Mouse (Mus musculus) yolk sac, embryonic 10.5 days (tissue): ENCODE data around the gene 1110051M20Rik.

Experiments used
- DNase-seq: peaks from one replicate; pipeline ENCODE4 v3.0.0-alpha.2; 2017; ENCODE audit warnings: low spot score

1110051M20Rik gene

GRCm38 (mm10) chr2:91263692-91264660 is 180.5 kb downstream of the 1110051M20Rik start:
- DNase-seq: no peak

DNA sequence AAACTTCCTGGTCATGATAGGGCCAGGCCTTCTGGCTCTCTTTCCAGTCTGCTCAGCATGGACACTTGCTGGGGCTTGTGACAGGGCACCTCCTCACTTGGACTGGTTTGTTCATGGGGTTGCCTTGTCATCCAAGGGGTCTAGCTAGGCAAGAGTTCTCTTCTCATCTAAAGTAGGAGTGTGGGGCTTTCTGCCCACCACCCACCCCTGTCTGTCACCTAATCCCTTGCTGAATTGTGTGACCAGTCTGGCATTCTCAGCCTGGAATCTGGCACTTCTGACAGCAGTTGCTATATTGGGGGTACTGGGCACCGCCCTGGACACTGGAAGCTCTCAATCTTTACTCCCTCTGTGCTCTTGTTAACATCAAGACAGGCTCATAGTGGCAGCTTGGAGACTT is 185.0 kb downstream of the 1110051M20Rik start:
- DNase-seq: no peak

GRCm38 (mm10) chr2:91258830-91259229 is 185.7 kb downstream of the 1110051M20Rik start:
- DNase-seq: no peak

- no peak for DNase-seq
These were observed 186.4 kb downstream of the 1110051M20Rik start for GRCm38 (mm10) chr2:91258054-91258453.

- DNase-seq: peak; percentile 79
These were observed 187.2 kb downstream of the 1110051M20Rik start for GRCm38 (mm10) chr2:91257126-91257980.

DNA sequence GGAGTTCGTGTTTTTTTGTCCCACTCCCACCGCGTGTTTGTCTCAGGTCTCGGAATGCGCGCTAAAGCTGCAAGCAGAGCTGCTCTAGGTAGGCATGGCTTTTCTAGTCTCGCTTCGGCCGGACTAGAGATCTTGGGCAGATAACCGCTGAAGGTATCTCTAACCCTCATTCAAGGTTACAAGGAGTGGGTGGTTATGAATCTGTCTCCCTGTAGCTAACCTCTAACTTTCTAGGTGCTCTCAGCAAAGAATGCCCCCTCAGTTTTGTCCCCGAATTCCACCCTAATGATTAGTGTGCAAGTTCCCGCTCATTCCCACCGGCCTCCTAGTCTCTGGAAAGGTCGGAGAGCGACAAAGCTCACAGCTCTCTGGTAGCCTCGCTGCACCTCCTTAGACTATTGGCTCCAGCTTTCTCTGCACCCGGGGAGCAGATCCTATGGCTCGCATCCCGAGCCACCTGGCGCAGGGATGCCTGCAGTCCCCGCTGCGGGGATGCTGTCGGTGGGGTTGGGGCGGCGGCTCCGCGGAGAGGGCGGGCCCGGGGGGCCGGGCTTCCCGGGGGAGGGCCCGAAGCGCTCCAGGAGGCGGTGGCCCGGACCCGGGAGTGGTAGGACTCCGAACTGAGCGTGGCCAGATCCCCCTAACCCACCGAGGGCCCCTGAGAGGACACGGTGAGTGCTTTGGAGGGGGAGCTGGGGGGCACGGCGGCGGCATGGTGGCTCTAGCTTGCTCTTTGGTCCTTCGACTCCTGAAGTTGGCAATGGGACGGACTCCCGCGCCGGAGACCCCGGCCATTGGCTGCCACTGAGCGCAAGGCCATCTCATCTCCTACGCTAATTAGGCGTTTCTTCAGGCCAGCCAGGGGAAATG is 188.0 kb downstream of the 1110051M20Rik start:
- peak; percentile 80 for DNase-seq

DNA sequence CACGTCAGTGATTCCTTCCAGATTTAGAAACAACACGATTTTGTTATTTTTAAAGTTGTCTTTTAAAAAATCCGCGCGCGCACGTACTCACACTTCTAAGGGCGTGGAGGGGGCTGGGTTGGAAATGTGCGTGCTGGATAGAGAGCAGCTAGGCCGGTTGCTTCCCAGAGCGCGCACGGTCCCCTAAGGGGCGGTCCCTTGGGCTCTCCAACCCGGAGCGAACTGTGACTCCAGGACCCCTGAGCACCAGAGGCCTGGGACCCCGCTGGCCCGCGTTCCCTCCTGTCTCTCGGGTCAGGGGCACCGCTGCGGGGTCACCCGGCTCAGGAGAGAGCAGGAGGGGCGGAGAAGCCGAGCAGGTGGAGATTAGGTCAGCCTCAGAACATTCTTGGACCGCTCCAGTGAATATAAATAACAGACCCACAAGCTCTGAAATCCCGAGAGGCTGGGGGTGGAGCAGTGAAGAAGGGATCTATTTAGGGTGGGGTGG is 188.8 kb downstream of the 1110051M20Rik start, which contains the start of gene Pacsin3:
TSS of gene Pacsin3 (plus strand) at position 294 of the 490 bp plus-strand sequence.
- no peak for DNase-seq

GRCm38 (mm10) chr2:91254725-91255380 is 189.7 kb downstream of the 1110051M20Rik start:
- no peak for DNase-seq

GRCm38 (mm10) chr2:91252512-91252911 is 192.0 kb downstream of the 1110051M20Rik start:
- DNase-seq: no peak

DNA sequence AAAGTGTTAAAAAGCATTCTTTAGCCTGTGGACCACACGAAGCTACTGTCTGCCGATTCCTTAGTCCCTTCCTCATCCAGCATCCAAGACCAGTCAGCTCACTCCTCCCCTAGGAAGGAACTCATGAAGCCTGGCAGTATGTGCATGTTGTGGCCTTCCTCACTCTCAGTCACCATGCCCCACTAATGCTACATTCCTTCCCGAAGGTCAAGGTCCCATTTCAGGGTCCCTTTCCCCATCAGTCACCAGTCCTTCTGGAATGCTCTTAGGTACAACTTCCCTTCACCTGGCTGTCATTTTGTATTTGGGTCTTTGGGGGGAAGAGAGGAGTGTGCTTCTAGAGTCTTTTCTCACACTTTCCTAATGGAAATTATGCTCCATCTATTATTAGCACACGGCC is 192.5 kb downstream of the 1110051M20Rik start:
- no peak for DNase-seq

DNA sequence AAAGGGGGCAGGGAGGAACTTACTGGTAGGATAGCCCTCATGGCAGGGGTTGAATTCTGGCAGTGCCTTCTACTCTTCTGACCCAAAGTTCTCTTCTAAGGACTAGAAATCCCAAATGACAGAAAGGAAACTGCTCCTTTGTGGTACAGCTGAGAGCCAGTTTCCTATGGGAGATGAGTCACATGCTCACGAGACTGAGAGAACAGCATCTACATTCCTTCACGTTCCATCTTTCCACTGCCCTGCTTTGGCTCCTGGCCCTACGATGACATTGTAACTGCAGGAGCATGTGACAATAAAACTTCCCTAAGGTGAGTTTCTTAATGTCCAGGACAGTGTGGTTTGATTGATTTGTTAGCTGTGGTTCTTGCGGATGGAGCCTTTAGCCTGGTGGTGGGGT is 196.1 kb downstream of the 1110051M20Rik start:
- DNase-seq: no peak

- DNase-seq: peak; percentile 39
These were observed 199.8 kb downstream of the 1110051M20Rik start for GRCm38 (mm10) chr2:91244557-91245228.

DNA sequence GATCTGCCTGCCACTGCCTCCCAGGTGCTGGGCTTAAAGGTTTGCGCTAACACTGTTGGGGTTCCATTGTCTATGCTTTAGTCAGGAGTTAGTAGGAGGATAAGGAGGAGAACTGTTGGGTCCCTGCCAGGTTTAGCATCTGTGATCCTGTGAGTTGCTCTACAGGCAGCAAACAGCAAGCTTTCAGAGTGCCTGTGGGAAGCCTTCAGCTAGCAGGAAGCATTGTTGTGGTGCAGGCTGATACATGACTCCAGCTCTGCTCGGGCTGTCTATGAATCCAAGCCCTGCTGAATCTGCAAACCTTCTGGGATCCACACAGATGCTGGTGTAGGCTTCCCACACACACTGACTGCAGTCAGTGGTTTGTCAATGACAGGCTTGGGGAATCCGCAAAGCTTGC is 201.1 kb downstream of the 1110051M20Rik start:
- no peak for DNase-seq

DNA sequence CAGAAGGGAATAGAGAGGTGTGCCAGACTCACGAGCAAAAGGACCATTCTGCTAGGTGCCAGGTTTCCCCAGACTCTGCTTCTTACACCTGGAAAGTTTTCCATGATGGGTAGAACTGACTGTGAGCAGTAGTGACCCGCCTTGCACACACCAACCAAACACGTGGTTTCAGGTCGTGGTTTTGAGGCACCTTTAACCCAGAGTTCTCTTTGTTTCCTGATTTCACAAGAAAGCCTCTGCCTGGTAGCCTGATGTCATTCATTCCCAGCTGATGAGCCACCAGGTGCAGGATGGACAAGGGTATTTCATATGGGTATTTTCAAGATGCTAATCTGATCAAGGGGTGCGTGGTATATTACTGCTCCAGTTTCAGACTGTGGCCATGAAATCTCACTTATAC is 202.0 kb downstream of the 1110051M20Rik start:
- DNase-seq: no peak

GRCm38 (mm10) chr2:91237511-91238080 is 206.9 kb downstream of the 1110051M20Rik start:
- peak; percentile 36 for DNase-seq

GRCm38 (mm10) chr2:91236601-91237510 is 207.6 kb downstream of the 1110051M20Rik start, which contains the start of gene Ddb2:
Gene Ddb2, minus strand, starts transcription at chr2:91236982.
- peak; percentile 99 for DNase-seq

- no peak for DNase-seq
These were observed 214.8 kb downstream of the 1110051M20Rik start for GRCm38 (mm10) chr2:91229735-91230134.
